Mouse (Mus musculus): ENCODE results near the gene Cdk15. TPM values are rescaled to one million over a fixed set of nuclear protein-coding genes. Genes with fewer than 3 reads are reported as not detected.

Cdk15 gene
- polyA plus RNA-seq, 1 experiment from 2014 or later: 1.1 TPM

DNA sequence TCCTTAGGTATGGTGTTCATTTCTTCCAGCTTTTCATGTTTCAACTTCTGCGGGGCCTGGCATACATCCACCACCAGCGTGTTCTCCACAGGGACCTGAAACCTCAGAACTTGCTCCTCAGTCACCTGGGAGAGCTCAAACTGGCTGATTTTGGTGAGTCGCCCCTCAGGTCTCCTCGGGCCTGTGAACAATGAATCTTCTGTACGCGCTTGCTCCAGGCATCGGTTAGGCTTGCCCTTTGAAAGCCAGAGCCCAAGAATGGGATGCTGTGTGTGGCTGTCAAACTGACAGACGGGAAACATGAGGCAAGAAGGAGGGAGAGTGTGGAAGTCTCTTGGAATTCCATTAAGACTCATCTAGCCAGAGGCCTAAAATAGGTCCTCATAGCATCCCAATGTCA, 31.0 kb downstream of the Cdk15 start:
- Histone ChIP-seq H3K4me2 (no peak overlapping the region), H3K27me3 (no peaks in the 10 kb centered on the region), H3K27ac (no peak overlapping the region), H3K4me3 (no peak overlapping the region), H3K9me3 (no peaks in the 10 kb centered on the region), H3K9ac (no peak overlapping the region), H3K36me3 (no peaks in the 10 kb centered on the region), H3K4me1 (replicated peaks) (no peaks in the 10 kb centered on the region; the same call in 1 of the 2 replicates)
- WGBS: 56% methylated on average over 8 of the region's 8 CpGs
- no peak for ATAC-seq (ENCODE audit: low FRiP score)

DNA sequence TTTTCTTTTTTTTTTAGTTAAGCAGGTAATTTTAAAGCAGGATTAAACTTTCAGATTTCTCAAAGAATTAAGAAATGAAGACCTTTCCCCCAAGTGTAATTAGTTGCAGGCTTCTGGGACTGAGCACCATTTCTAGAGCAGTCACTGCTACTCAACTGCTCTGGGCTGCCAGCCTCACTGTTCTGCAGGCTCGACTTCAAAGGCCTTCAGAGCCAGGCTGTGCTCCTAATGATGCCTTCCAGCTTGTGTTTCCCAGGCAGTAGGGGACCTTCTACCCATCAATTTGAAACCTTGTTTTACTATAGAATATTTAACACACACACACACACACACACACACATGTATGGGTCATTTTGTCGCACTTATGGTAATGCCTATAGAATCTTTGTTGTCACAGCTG, 34.9 kb downstream of the Cdk15 start:
- Histone ChIP-seq H3K27ac (no peak overlapping the region), H3K9me3 (no peaks in the 10 kb centered on the region), H3K4me1 (replicated peaks) (no peaks in the 10 kb centered on the region; the same call in 1 of the 2 replicates), H3K36me3 (no peaks in the 10 kb centered on the region), H3K9ac (no peak overlapping the region), H3K4me3 (no peak overlapping the region), H3K4me2 (no peak overlapping the region), H3K27me3 (no peaks in the 10 kb centered on the region)
- ATAC-seq (ENCODE audit: low FRiP score): no peak
- 23% methylated on average over 2 of the region's 2 CpGs for WGBS

DNA sequence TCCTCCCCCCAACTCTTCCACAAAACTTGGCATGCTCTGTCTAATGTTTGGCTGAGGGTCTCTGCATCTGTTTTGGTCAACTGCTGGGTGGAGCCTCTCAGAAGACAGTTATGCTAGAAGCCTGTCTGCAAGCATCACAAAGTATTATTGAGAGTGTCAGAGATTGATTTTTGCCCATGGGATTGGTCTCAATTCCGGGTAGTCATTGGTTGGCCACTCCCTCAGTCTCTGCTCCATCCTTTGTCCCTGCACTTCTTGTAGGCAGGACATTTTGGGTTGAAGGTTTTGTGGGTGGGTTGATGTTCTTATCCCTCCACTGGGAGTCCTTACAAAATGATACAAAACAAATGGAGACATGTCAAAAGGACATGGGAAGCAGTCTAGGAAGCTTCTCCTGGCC, 39.1 kb downstream of the Cdk15 start:
- whole genome bisulfite sequencing: 59% methylated on average over 1 of the region's 1 CpGs
- no peak for ATAC-seq (ENCODE audit: low FRiP score)
- Histone ChIP-seq H3K4me1 (replicated peaks) (no peaks in the 10 kb centered on the region), H3K9me3 (no peaks in the 10 kb centered on the region), H3K27me3 (no peaks in the 10 kb centered on the region), H3K4me2 (no peak overlapping the region), H3K4me3 (no peak overlapping the region), H3K9ac (no peak overlapping the region), H3K27ac (no peak overlapping the region), H3K36me3 (no peaks in the 10 kb centered on the region)

DNA sequence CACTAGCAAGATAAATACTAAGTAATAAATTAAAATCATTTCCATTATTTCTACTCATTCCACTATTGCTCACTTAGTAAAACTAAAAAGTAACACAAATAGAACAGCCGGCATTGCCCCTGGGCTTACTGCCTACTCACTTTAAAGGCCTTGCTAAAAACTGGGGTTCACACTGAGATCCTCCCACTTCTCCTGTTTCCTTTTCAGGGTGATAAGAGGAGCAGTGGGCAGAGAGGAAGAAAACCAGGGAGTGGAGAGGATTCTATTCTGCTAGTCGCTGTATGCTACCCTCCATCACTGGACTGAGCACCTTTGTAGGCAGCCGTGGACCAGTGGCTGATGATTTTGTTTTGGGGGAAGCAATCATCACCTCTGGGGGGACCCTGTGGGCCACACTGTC, 40.5 kb downstream of the Cdk15 start:
- no peak for ATAC-seq (ENCODE audit: low FRiP score)

DNA sequence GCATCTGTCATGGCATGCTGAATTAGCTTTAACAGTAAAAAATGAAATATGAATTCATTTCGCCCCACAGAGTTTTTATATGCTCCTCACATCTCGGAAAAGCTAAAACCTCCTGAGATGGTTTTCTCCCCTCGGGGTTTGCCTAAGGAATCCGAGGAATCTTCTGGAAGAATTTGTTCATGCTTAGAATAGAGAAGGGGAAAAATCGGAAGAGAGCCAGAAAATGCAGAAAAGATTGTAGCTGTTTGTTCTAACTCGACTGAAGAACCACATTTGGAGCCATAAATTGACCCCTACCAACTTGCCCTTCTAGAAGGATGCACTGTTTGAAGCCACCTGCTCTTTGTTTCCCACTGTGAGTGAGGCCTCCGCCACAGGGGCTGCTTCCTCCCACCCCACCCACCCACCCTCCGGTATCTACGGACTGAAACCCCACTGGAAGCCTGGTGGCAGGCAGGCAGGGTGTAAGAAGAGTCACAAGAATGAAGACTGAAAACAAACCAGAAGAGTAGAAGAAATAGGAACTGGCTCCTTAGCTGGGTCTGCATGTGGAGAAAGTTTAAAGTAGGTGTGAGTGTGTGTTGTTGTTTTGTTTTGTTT, 41.9 kb downstream of the Cdk15 start:
- H3K9me3 ChIP-seq: no peaks in the 10 kb centered on the region
- WGBS: 62% methylated on average over 9 of the region's 9 CpGs
- no peak for ATAC-seq (ENCODE audit: low FRiP score)

More for the DNA sequence above, 40.5 kb downstream of the Cdk15 start:
- H3K27me3 ChIP-seq: no peaks in the 10 kb centered on the region
- H3K4me1 ChIP-seq (replicated peaks): no peaks in the 10 kb centered on the region
- H3K9ac ChIP-seq: no peak overlapping the region
- H3K36me3 ChIP-seq: no peaks in the 10 kb centered on the region
- no peak overlapping the region for H3K4me3 ChIP-seq
- no peak overlapping the region for H3K27ac ChIP-seq
- no peak overlapping the region for H3K4me2 ChIP-seq
- 83% methylated on average over 3 of the region's 3 CpGs for WGBS
- no peaks in the 10 kb centered on the region for H3K9me3 ChIP-seq

DNA sequence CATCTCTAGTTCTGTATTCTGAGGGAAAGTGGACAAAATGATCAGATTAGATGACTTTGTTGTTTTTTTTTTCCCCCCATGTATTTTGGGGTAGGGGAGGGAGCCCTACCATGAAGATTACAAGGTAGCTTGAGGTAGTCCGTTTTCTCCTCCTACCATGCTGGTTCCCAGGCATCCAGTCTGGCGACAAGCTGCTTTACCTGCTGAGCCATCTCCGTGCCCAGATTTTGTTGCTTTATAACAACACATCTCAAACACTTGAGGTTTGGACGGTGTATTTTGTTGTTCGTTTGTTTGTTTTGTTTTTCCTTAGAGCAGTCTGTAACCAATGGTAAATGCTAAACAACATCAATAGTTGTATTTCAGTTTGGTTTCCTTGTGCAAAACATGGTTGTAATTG, 50.6 kb downstream of the Cdk15 start:
- Histone ChIP-seq H3K4me3 (no peak overlapping the region), H3K36me3 (no peaks in the 10 kb centered on the region), H3K4me1 (replicated peaks) (peaks cover 14% of the 10 kb centered on the region), H3K9me3 (no peaks in the 10 kb centered on the region), H3K27ac (no peak overlapping the region), H3K27me3 (0 out of 2 replicates have a peak, but pooled peaks cover 6% of the 10 kb centered on the region), H3K9ac (no peak overlapping the region), H3K4me2 (no peak overlapping the region)
- no peak for ATAC-seq (ENCODE audit: low FRiP score)
- WGBS: 86% methylated on average over 5 of the region's 5 CpGs

More for the DNA sequence above, 41.9 kb downstream of the Cdk15 start:
- H3K9ac ChIP-seq: no peak overlapping the region
- no peaks in the 10 kb centered on the region for H3K27me3 ChIP-seq
- H3K4me3 ChIP-seq: no peak overlapping the region
- no peak overlapping the region for H3K4me2 ChIP-seq
- H3K27ac ChIP-seq: no peak overlapping the region
- no peaks in the 10 kb centered on the region for H3K36me3 ChIP-seq
- no peaks in the 10 kb centered on the region for H3K4me1 ChIP-seq (replicated peaks)

DNA sequence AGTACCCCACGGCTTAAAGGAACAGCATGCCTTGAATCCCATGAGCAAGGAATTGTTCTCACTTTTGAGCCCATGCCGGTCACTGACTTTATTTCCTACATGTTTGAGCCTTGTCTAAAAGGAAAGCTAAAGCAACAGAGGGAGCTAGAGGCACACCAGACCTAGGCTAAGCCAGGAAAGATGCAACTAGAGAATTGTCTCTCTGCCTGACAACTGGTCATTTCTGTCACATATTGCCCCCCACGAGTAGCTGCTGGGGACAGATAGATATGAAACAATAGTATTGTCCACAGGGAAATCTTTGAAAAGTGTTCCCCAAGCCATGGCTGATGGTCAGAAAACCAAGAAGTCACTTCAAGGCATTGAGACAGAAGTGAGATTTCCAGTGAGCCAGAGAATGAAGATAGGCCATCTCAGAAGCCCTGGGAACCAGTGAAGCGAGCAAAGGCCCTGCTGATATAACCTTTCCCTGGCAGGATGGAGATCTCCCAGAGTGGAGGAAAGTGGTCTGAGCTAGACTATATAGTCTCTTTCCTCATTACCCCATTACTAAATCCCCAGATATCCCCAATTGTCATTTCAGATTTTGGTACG, 54.7 kb downstream of the Cdk15 start:
- H3K4me2 ChIP-seq: no peak overlapping the region
- H3K27me3 ChIP-seq: 0 out of 2 replicates have a peak, but pooled peaks cover 6% of the 10 kb centered on the region
- H3K36me3 ChIP-seq: no peaks in the 10 kb centered on the region
- H3K9me3 ChIP-seq: no peaks in the 10 kb centered on the region
- ATAC-seq (ENCODE audit: low FRiP score): no peak
- H3K9ac ChIP-seq: no peak overlapping the region
- no peak overlapping the region for H3K4me3 ChIP-seq
- WGBS: 58% methylated on average over 5 of the region's 5 CpGs
- H3K27ac ChIP-seq: no peak overlapping the region
- peaks cover 50% of the 10 kb centered on the region for H3K4me1 ChIP-seq (replicated peaks)

DNA sequence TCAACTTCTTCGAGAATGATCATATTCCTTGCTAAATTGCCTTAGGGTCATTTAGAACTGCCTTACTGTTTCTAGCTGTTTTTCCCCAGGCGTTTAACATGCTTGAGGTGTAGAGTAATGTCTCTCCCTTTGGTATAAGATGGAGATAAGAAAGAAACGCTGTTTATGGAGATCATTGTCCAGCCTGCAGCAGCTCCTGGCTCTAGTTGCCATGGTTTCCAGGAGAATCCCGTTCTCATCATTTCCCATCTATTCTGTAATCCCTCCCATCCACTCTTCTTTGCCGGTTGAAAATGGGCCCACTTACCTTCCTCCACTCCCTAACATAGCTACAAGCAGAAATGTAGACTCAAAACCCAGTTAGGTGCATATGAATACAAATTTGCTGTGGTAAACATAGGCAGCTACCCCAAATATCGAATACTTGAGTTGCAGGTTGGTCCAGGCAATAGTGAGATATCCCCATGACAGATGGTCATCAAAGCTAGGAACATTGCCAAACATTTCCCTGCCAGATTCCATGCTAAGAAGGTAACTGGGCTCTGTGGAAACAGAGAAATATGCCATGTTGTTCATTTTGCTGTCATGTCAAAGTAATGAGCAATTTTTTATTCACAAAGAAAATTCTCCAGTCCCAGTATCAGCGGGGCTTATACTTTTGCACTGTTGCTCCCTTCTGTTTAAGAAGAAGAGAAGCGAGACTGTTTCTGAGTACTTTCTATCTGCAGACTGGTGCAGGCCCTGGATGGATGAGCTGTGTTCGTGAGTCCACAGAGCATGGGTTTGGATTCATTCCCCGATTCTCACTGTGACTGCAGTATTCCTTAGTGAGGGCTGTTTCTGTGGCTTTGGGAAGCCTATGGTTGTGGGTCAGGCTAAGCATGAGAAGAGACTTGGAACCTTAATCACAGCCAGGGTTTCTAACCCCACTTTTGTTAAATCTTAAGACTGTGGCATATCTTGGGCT, 55.8 kb downstream of the Cdk15 start:
- Histone ChIP-seq H3K27ac (0 out of 2 replicates have a peak overlapping the region, but pooled peaks have one; percentile 13), H3K9me3 (no peaks in the 10 kb centered on the region), H3K4me1 (replicated peaks) (peaks cover 53% of the 10 kb centered on the region), H3K4me2 (no peak overlapping the region), H3K36me3 (no peaks in the 10 kb centered on the region), H3K4me3 (no peak overlapping the region), H3K27me3 (0 out of 2 replicates have a peak, but pooled peaks cover 6% of the 10 kb centered on the region), H3K9ac (no peak overlapping the region)
- 54% methylated on average over 10 of the region's 10 CpGs for WGBS
- ATAC-seq (ENCODE audit: low FRiP score): no peak

DNA sequence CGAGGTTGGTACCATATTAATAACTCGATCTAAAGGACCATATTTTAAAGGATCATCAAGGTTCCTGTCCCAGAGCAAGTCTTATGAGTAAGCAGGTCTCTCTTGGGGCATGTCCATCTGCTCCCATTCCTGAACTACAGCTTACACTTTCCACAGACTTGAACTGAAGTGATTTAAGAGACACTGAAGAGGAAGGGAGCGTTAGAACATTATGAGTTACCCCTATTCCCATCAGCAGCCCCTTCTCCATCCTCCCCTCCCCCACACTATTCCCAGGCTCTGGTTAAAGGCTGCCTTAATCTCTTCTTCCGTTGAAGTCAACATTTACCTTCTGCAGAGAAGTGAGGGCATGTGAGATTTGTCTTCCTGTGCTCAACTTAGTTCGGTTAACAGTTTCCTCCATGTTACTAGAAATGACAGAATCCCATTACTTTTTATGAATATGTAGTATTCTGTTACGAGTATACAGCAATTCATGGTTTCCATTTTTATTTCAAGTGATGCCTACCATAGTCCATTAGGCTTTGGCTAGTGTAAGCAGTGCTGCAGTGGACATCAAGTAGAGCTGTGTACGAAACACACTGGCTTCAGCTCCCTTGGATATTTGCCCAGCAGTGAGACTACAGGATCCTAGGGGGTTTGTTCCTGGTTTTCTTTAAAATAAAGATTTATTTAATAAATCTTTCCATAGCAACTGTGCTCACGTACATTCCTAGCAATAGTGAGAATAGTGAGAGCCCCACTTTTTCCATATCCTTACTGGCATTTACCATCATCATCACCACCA, 56.6 kb downstream of the Cdk15 start:
- H3K9ac ChIP-seq: no peak overlapping the region
- no peak overlapping the region for H3K27ac ChIP-seq
- no peaks in the 10 kb centered on the region for H3K9me3 ChIP-seq
- H3K27me3 ChIP-seq: 0 out of 2 replicates have a peak, but pooled peaks cover 6% of the 10 kb centered on the region
- ATAC-seq (ENCODE audit: low FRiP score): no peak
- no peaks in the 10 kb centered on the region for H3K36me3 ChIP-seq
- no peak overlapping the region for H3K4me3 ChIP-seq
- no peak overlapping the region for H3K4me2 ChIP-seq
- H3K4me1 ChIP-seq (replicated peaks): peaks cover 53% of the 10 kb centered on the region
- WGBS: 83% methylated on average over 8 of the region's 8 CpGs

DNA sequence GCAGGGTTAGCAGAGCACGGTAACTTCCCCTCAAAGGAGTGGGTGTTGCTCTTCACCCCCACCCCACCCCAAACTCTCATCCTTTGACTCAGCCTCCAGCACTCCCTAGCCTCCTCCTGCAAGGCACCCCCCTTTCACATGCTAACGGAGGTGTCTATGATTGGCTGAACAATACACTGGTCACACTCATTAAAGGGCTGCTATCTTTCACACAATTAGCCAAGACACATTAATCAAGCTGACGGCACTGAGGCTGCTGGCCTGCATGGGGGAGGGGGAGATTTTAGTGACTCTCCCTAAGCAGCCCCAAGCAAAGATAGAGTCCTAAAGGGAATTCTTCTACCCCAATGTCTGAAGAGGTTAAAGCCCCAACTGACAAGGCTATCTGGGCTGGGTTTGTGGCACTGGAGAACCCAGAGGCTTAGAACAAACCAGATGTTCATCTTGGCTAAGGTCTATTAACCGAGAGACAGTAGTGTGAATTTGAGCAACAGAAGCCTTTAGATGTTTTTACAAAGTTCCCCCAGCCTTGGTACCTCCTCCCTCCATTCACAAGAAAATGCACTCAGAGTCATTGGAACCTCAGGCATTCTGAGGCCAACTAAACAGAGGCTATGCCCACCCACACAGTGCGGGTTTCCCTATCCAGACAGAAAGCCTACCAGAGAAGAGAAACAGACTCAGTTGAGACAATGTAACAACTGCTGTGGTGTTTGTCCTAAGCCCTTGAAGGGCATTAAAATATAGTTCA, 58.5 kb downstream of the Cdk15 start:
- Histone ChIP-seq H3K9me3 (no peaks in the 10 kb centered on the region), H3K4me2 (0 out of 2 replicates have a peak overlapping the region, but pooled peaks have one; percentile 6), H3K4me1 (replicated peaks) (peaks cover 59% of the 10 kb centered on the region), H3K9ac (no peak overlapping the region), H3K36me3 (no peaks in the 10 kb centered on the region), H3K4me3 (no peak overlapping the region), H3K27me3 (0 out of 2 replicates have a peak, but pooled peaks cover 7% of the 10 kb centered on the region), H3K27ac (peak overlapping the region; percentile 73)
- 4% methylated on average over 5 of the region's 5 CpGs for WGBS
- peak; percentile 86 for ATAC-seq (ENCODE audit: low FRiP score)

DNA sequence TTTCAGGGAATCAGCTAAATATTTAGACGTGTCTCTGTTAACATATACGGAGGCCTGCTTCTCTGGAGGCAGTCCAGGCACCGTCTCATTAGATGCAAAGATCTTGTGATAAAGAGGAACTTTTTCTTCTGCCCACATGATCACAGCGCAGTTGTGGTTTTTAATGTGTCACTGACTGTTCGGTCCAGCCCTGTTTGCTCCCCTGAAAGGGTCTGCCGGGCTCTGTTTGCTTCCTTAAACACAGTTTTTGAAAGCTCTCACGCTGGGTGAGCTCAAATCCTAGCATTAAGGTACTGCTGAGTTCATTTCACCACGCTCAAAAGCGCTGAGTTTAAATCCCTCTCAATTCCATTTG, 59.3 kb downstream of the Cdk15 start:
- Histone ChIP-seq H3K4me2 (peak overlapping the region; percentile 34), H3K4me1 (replicated peaks) (peaks cover 57% of the 10 kb centered on the region), H3K9ac (no peak overlapping the region)

More for the DNA sequence above, 59.3 kb downstream of the Cdk15 start:
- 4% methylated on average over 9 of the region's 9 CpGs for WGBS
- 0 out of 2 replicates have a peak, but pooled peaks cover 3% of the 10 kb centered on the region for H3K27me3 ChIP-seq
- peak overlapping the region; percentile 30 for H3K27ac ChIP-seq
- H3K4me3 ChIP-seq: no peak overlapping the region
- ATAC-seq (ENCODE audit: low FRiP score): no peak
- H3K9me3 ChIP-seq: no peaks in the 10 kb centered on the region
- H3K36me3 ChIP-seq: no peaks in the 10 kb centered on the region

Data from hindbrain, embryonic 13.5 days (tissue).